Mouse (Mus musculus) brain, embryonic 14.5 days (tissue): Measurements from ENCODE around the gene Retsat.

Experiments used
- CTCF ChIP-seq: fragments of 200-500 bp; IDR thresholded peaks from 2 replicates; pipeline ENCODE4 v1.5.1; 2012; ENCODE audit warnings: inconsistent platforms, mild to moderate bottlenecking, moderate library complexity, borderline replicate concordance; ENCODE audit not compliant: insufficient read depth, insufficient read length; ENCODE audit errors: extremely low read depth
- POLR2A ChIP-seq: fragments of 200-500 bp; IDR thresholded peaks from 2 replicates; pipeline ENCODE4 v1.6.1; 2012; ENCODE audit warnings: mild to moderate bottlenecking, inconsistent platforms, borderline replicate concordance; ENCODE audit not compliant: poor library complexity, insufficient read depth, insufficient read length, severe bottlenecking; ENCODE audit errors: extremely low read depth

GRCm38 (mm10) chr6:72597083-72597874 is 996 bp upstream of the Retsat start:
- TF ChIP-seq CTCF, result no peak
- no peak for TF ChIP-seq POLR2A
